Mouse (Mus musculus) hindbrain, embryonic 10.5 days (tissue): Measurements from ENCODE around the gene Dmkn. TPM values are rescaled to one million over a fixed set of nuclear protein-coding genes. Genes with fewer than 3 reads are reported as not detected.
"Not testable (repeated sequence)": the region's sequence is repeated elsewhere in the genome, so short reads cannot be mapped to it uniquely, and the experiment has no call there.

Experiments
- DNase-seq: peaks from one replicate; pipeline ENCODE4 v3.0.0-alpha.2; 2017; ENCODE audit warnings: low spot score
- H3K27ac ChIP-seq: fragments of 300-500 bp; sonication (generic); 2 replicates; pipeline ENCODE4 v1.5.1; 2016; ENCODE audit warnings: mild to moderate bottlenecking, moderate library complexity
- H3K27me3 ChIP-seq: fragments of 300-500 bp; sonication (generic); 2 replicates; pipeline ENCODE4 v1.6.1; 2016; ENCODE audit warnings: mild to moderate bottlenecking; ENCODE audit not compliant: poor library complexity, insufficient read depth, severe bottlenecking
- H3K36me3 ChIP-seq: fragments of 300-500 bp; sonication (generic); 2 replicates; pipeline ENCODE4 v1.6.1; 2016; ENCODE audit warnings: mild to moderate bottlenecking, moderate library complexity
- H3K4me1 ChIP-seq: fragments of 300-500 bp; sonication (generic); replicated peaks from 2 replicates; pipeline ENCODE4 v1.6.1; 2016; ENCODE audit warnings: mild to moderate bottlenecking
- H3K4me3 ChIP-seq: fragments of 300-500 bp; sonication (generic); 2 replicates; pipeline ENCODE4 v1.5.1; 2016; ENCODE audit warnings: mild to moderate bottlenecking, moderate library complexity
- H3K9me3 ChIP-seq: fragments of 300-500 bp; sonication (generic); 2 replicates; pipeline ENCODE4 v1.6.1; 2016; ENCODE audit warnings: mild to moderate bottlenecking, moderate library complexity
- WGBS: fragments of 180-500 bp; shearing (Covaris S2); methylation state at CpG from one replicate; pipeline ENCODE4 v1.1.7; 2016; 5-methylcytosine and 5-hydroxymethylcytosine counted together
- polyA plus RNA-seq: library from polyadenylated mRNA; unstranded; fragments of >200 nt; fragmentation: Nextera tagmentation; extraction: Ambion mirVana; gene quantifications from 2 replicates; pipeline ENCODE4 v1.2.1, GENCODE M21; 2016

Gene Dmkn
- polyA plus RNA-seq, 1 experiment from 2014 or later, result 0.59 TPM

DNA sequence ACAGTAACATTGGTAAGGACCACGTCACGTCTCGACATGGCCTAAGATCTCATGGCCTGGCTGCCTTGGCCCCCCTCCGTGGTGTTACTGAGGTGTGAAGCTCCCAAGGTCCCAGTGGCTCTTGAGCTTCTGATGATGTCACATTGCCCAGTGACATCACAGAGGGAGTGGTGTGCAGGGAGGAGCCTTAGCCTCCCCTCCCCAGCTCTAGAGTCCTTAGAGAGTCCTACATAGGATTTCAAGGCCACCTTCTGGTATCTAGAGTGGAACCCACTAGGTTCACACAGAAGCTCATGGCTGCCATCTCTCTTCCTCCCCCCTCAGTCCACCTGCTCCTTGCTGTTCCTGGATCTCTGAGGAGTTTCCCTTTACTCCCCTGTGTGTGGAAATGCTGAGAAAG is 19.9 kb upstream of the Dmkn start, which contains the start of gene Gapdhs:
TSS of gene Gapdhs (minus strand) at position 65 of the 400 bp plus-strand sequence.
- H3K4me1 ChIP-seq, H3K4me3 ChIP-seq, H3K27ac ChIP-seq, DNase-seq, H3K27me3 ChIP-seq, H3K9me3 ChIP-seq: not testable (repeated sequence)
- peaks cover 23% of the 10 kb centered on the region for H3K36me3 ChIP-seq
- WGBS, result 91% methylated on average over 4 of the region's 4 CpGs

DNA sequence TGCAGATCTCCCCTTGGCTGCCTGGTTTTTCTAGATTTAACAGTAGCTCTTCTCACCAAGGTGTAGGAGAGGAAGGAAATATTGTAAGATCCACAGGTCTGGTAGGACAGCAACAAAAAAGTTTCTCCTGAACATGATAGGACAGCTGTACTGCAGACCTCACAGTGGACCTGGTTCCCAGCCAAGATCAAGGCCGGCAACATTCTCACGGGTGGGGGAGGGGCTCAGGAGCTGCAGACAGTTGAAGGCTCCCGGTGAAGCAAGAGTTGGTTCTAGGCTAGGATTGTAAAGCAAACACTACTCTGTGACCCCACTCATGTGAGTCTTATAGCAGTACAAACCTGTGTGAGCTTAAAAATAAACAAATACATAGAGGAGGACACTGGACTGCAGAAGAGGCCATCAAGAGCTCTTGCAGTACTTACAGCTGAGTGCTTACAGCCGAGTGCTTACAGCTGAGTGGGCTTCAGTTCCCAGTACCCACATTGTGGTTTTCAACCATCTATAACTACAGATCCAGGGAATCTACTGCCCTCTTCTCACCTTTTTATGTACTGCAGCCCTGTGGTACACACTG is 19.4 kb upstream of the Dmkn start:
- Histone ChIP-seq H3K27ac (no peak overlapping the region), H3K9me3 (no peaks in the 10 kb centered on the region), H3K4me1 (no peaks in the 10 kb centered on the region), H3K27me3 (no peaks in the 10 kb centered on the region), H3K4me3 (no peak overlapping the region), H3K36me3 (peaks cover 23% of the 10 kb centered on the region)
- 58% methylated on average over 4 of the region's 4 CpGs for WGBS
- no peak for DNase-seq

DNA sequence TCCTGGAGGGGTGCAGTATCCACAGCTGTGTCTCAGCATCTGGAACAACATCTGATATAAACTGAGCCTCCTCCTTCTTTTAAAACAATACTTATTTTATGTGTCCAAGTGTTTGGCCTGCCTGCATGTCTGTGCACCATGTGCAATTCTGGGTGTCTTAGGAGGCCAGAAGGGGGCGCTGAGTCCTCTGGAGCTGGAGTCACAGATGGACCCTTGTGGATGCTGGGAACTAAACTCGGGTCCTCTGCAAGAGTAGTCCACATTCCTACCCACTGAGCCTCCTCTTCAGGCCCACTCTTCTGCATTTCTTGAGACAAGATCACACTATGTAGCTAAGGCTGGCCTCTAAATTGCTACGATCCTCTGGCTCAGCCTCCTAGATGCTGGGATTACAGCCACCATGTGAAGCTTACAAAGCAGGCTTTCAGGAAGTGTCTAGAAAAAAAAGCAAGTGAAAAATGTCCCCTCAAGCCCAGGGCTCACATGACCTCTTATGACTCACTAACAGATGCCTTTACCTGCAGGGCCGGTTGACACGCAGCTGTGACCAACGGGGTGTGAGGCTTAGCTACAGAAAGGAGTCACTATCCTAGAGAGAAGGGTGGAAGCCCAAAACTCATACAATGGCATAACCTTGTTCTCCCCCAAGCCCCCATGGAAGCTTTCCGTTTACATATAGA is 15.9 kb upstream of the Dmkn start:
- Histone ChIP-seq H3K4me1 (no peaks in the 10 kb centered on the region), H3K27ac (no peak overlapping the region), H3K4me3 (no peak overlapping the region), H3K27me3 (no peaks in the 10 kb centered on the region), H3K36me3 (peaks cover 16% of the 10 kb centered on the region), H3K9me3 (no peaks in the 10 kb centered on the region)
- WGBS, result 84% methylated on average over 7 of the region's 7 CpGs
- no peak for DNase-seq

DNA sequence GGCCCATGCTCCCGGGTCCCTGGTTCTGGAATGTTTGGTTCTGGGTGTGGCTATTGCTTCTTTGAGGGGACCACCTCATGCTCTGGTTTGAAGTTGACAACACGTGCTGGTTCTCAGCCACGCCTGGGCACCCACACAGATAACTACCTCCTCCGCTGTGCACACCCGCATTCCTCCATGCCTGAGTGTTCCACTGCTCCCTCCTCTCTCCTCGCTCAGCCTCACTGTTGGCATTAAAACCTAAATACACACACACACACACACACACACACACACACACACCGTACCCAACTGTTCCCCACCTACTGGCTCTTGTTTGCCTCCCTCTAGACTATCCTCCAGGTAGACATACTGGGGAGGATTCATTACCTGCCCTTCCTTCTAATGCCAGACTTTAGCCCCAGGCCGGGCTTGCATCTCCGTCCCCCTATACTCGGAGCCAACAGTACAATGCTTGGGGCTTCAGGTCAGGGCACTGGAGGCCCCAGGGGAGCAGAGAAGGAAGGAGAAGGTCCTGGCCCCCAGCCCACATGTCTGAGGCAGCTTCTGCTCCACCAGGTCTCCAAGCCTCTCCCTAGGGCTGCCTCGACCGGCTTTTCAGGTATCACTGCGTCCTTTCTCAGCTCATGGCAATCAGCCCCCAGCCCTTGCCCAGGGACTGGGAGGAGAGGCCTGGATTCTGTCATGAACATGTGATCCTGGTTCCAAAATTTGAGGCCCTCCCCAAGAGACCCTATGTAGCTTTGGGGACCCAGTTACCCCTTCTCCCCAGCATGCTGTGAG is 13.5 kb upstream of the Dmkn start:
- Histone ChIP-seq H3K9me3 (peaks cover 12% of the 10 kb centered on the region), H3K4me3 (no peak overlapping the region), H3K4me1 (no peaks in the 10 kb centered on the region), H3K36me3 (peaks cover 23% of the 10 kb centered on the region), H3K27ac (0 out of 2 replicates have a peak overlapping the region, but pooled peaks have one; percentile 29), H3K27me3 (no peaks in the 10 kb centered on the region)
- 85% methylated on average over 13 of the region's 13 CpGs for WGBS
- no peak for DNase-seq

DNA sequence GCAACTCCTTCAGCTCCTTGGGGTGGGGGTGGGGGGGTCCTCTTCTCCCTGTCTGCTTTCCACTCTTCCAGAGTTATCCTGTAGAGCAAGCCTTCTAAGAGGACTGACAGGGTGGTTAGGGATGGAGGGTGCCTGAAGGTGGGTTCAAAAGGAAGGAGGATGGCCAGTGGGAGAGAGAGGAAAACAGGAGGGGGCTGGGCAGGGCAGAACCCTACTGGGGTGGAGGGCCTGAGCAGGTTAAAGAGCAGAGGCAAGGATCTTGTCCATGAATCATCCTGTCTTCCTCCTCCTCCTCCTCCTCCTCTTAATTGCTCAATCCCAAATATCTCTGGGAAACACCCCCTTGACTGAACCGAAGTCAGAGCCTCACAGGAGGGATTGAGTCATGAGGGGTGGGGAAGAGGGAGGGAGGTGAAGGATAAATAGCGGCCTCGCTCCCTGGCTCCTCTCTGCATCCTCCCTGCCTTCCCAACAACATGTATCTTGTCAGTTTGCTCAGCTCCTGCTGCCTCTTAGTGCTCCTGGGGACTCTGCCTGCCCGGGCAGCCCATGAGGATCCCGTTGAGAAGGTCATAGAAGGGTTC is 12.4 kb upstream of the Dmkn start, which contains the start of gene Sbsn:
TSS of gene Sbsn (plus strand) at position 386 of the 584 bp plus-strand sequence.
- Histone ChIP-seq H3K4me1 (no peaks in the 10 kb centered on the region), H3K9me3 (peaks cover 14% of the 10 kb centered on the region), H3K27me3 (no peaks in the 10 kb centered on the region), H3K36me3 (peaks cover 35% of the 10 kb centered on the region), H3K4me3 (no peak within 1 kb of the TSS), H3K27ac (no peak within 1 kb of the TSS)
- DNase-seq, result no peak
- 67% methylated on average over 5 of the region's 5 CpGs for WGBS

DNA sequence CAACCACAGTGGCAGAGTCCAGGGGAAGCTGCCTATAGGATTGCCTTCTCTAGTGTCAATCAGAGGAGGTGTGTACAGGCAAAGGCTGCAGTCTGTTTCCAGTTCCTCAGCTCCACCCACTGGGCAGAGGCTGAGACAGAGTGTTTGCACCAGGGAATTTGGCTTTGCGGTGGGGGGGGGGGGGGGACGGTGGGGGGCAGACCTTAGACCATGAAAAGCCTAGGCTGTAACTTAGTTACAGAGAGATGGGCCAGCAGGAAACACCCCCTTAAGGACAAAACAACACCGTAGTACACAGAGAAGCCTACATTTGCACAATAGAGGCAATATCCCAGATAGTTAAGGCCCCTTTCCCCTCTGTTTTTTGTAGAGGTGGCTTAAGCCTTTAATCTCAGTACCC is 6.6 kb upstream of the Dmkn start:
- H3K27me3 ChIP-seq, result no peaks in the 10 kb centered on the region
- H3K4me1 ChIP-seq, result no peaks in the 10 kb centered on the region; the same call in 1 of the 2 replicates
- peaks cover 14% of the 10 kb centered on the region for H3K9me3 ChIP-seq
- WGBS, result 65% methylated on average over 3 of the region's 3 CpGs
- H3K36me3 ChIP-seq, result peaks cover 25% of the 10 kb centered on the region
- DNase-seq, result no peak
- no peak overlapping the region for H3K4me3 ChIP-seq
- no peak overlapping the region for H3K27ac ChIP-seq

DNA sequence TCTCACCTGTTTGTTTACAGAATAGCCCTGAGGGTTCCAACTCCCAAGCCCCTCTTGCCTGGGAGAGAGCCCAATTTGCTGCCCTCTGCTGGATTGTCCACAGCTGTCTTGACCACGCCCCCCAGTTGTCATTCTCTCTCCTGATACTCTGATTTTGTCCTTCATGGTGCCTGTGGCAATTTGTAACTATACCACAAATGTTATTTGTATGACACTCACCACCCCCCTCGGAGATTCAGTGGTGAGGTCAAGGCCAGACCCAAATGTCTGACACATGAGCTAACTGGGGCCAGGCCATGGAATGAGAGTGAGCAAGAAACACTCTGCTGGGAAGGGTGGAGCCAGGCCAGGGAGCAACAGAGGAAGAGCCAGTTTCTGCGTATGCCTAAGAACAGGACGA is 4.7 kb upstream of the Dmkn start:
- WGBS, result 34% methylated on average over 4 of the region's 4 CpGs
- Histone ChIP-seq H3K4me3 (no peak overlapping the region), H3K9me3 (peaks cover 14% of the 10 kb centered on the region), H3K27ac (no peak overlapping the region), H3K36me3 (peaks cover 25% of the 10 kb centered on the region), H3K4me1 (no peaks in the 10 kb centered on the region; the same call in 1 of the 2 replicates), H3K27me3 (no peaks in the 10 kb centered on the region)
- DNase-seq, result peak; percentile 30

DNA sequence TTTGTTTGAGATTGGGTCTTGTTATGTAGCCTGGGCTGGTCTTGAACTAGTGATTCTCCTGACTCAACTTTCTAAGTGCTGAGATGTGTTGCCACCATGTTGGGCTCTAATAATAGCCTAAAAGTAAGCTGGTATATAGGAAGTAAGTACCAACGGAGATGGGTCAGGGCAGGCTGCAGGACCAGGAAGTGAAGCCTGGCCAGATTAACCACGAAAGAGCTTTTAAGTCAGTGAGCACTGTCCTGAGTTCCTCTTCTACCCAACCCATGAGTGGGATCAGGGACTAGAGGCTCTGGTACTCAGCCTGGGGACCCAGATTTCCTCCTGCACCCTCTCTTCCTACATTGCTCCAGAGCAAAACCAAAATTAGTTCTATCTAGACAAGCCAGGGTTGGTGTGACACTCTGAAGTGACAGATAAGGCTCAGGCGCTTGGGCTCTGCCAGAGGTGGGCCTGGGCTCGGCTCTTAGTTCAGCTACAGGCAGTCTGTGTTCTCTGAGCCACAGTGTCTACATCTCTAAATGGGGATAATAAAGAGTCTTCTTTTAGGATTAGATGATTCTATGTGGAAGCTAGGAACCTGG is 1.7 kb upstream of the Dmkn start:
- no peak for DNase-seq
- Histone ChIP-seq H3K4me1 (peaks cover 9% of the 10 kb centered on the region), H3K27ac (no peak overlapping the region), H3K27me3 (no peaks in the 10 kb centered on the region), H3K9me3 (no peaks in the 10 kb centered on the region), H3K4me3 (no peak overlapping the region), H3K36me3 (no peaks in the 10 kb centered on the region)
- 76% methylated on average over 4 of the region's 4 CpGs for WGBS

DNA sequence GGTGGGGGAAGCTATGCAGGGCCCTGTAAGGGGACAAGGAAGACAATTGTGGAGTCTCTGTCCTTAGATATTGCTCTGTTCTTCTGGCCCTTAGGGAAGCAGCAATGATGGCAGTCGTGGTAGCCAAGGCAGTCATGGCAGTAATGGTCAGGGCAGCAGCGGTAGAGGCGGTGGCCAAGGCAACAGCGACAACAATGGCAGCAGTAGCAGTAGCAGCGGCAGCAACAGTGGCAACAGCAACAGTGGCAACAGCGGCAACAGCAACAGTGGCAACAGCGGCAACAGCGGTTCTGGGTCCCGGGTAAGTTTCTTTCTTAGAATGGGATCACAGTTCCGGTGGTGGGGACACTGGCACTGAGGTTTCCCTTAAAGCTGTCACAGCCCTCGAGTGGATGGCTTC is 1.6 kb downstream of the Dmkn start:
- H3K4me3 ChIP-seq, result peak overlapping the region; percentile 26
- H3K36me3 ChIP-seq, result no peaks in the 10 kb centered on the region
- peak; percentile 15 for DNase-seq
- no peak overlapping the region for H3K27ac ChIP-seq
- H3K9me3 ChIP-seq, result no peaks in the 10 kb centered on the region
- WGBS, result 44% methylated on average over 11 of the region's 11 CpGs
- no peaks in the 10 kb centered on the region for H3K27me3 ChIP-seq
- peaks cover 9% of the 10 kb centered on the region for H3K4me1 ChIP-seq

DNA sequence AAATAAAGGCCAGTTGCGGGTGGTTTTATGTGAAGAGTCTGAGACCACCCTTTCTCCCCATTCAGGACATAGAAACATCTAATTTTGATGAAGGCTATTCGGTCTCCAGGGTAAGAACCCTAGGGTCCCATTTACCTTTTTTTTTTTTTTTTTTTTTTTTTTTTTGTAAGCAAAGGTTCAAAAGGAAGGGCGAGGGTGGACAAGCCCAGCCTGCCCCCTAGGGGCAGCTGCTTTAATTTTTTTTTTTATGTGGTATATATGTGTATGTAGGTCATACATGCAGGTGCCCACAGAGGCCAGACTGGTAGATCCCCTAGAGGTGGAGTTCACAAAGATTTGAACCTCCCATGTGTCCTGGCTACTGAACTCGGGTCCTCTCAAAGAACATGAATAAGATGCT is 2.9 kb downstream of the Dmkn start:
- H3K4me3 ChIP-seq, result no peak overlapping the region
- 88% methylated on average over 4 of the region's 4 CpGs for WGBS
- H3K4me1 ChIP-seq, result peaks cover 9% of the 10 kb centered on the region
- H3K27ac ChIP-seq, result no peak overlapping the region
- no peak for DNase-seq
- no peaks in the 10 kb centered on the region for H3K27me3 ChIP-seq
- H3K36me3 ChIP-seq, result no peaks in the 10 kb centered on the region
- H3K9me3 ChIP-seq, result 0 out of 2 replicates have a peak, but pooled peaks cover 3% of the 10 kb centered on the region

DNA sequence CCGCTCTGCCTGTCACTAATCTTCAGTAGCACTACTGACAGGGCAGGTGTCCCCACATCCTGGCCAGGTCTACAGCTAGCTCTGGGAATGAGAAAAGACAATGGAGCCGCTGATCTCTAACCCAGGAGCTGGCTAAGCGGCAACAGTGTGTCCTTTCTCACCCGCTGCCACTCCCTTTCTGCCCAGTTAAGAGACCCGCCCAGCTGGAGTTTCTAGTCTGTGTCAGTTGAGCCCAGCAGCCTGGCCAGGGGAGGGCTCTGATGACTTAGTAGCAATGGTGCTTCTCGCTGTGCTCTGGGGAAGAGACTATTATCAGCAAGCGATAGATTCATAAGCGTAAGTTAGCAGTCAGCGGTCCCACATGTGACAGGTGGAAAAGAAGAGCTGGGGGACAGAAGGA is 5.7 kb downstream of the Dmkn start:
- peaks cover 9% of the 10 kb centered on the region for H3K4me1 ChIP-seq
- H3K27ac ChIP-seq, result no peak overlapping the region
- 36% methylated on average over 9 of the region's 9 CpGs for WGBS
- H3K36me3 ChIP-seq, result no peaks in the 10 kb centered on the region
- H3K27me3 ChIP-seq, result no peaks in the 10 kb centered on the region
- H3K4me3 ChIP-seq, result no peak overlapping the region
- DNase-seq, result no peak
- H3K9me3 ChIP-seq, result 0 out of 2 replicates have a peak, but pooled peaks cover 4% of the 10 kb centered on the region

DNA sequence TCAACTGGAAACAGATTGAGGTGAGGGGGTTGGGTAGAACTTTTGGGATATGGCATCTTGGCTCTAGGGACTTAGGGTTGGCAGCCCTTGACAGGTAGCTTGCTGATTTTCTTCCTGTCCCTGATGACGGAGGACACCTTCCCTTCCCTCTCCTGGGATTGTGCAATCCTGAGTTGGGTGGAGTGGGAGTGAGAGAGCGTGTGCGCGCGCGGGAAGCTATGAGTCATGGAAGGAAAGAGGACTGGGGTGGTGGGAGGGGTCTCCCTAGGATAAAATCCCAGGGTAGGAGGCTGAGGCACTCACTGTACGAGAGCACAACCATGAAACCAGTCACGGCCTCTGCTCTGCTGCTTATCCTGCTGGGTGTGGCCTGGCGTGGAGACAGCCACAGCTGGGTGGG is 12.5 kb downstream of the Dmkn start:
- H3K4me1 ChIP-seq, result no peaks in the 10 kb centered on the region
- 90% methylated on average over 9 of the region's 9 CpGs for WGBS

More for the DNA sequence above, 12.5 kb downstream of the Dmkn start:
- Histone ChIP-seq H3K27ac (no peak overlapping the region), H3K27me3 (no peaks in the 10 kb centered on the region), H3K4me3 (no peak overlapping the region), H3K9me3 (0 out of 2 replicates have a peak, but pooled peaks cover 4% of the 10 kb centered on the region), H3K36me3 (no peaks in the 10 kb centered on the region)
- no peak for DNase-seq
